Mouse (Mus musculus) cerebellum, postnatal 10 days (tissue): ENCODE data around the gene Rab7b.

ENCODE experiments used
- DNase-seq, 2 experiments: peaks; one replicate each; pipeline ENCODE4 v3.0.0; 2021; ENCODE audit warnings: mixed read lengths in 2 of 2

The Rab7b gene

DNA sequence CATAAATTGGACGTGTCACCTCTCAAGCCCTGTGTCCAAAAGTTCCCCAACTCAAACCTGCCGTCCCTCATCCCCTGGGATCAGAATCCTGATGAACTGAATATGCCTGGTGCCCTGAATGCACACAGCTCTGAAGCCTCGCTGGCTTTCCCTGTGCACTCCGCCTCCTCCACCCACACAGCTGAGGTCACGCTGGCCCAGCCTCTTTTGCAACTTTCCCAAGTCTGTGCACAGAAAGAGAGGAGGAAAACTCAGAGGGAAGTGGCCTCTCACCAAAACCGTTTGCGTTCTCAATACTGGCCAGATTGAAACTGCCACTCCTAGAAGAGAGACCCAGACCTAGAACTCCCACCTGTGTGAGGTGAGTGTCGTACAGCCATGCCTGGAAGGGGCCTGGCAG, at the start of gene Rab7b:
TSS of gene Rab7b (plus strand) at position 221 of the 400 bp plus-strand sequence.
- DNase-seq: peak; percentile 24 to 25

DNA sequence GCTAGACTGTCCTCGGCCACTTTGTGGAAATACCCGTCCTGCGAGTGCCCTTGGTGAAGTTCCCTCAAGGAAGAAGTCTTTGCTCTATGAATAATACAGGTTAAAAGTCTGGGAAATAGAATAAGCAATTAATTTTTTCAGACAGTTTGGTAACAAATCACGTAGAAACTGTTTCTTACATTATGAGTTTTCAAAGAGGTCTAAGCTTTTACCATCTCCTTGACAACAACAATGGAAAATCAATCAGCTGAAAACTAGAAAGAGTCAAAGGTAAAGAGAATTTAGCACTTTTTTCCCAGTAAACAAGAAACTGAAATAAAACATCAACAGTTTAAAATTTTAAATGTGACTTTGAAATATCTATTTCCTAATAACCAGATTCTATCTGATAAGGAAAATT, 48.4 kb upstream of the Rab7b start:
- no peak for DNase-seq

DNA sequence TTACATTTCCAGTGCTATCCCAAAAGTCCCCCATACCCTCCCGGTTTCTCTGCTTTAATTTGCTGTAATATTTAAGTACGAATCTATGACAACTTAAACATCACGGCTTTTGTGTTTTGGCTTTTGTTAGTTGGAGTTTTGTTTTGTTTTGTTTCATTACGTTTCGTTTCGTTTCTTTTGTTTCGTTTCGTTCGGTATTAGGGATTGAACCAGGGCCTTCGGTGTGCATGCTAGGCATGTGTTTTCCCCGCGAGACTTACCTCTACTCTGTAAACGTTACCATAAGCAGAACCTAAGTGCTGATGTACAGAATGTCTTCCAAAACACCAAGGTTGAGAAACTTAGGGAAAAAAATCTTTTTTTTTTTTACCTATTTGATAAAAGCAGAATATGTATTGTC, 46.9 kb upstream of the Rab7b start:
- DNase-seq: no peak

DNA sequence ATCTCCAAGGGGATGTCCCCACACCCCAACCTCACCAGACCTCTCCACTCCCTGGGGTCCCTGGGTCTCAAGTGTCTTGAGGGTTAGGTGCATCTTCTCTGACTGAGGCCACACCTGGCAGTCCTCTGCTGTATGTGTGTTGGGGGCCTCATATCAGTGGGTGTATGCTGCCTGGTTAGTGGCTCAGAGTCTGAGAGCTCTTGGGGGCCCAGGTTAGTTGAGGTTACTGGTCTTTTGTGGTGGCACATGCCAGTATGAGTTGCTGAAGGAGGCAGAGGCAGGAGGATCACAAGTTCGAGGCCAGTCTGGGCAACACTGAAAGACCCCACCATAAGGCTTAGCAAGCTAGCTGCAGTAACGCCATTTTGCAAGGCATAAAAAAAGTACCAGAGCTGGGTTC, 46.2 kb upstream of the Rab7b start:
- DNase-seq: no peak

DNA sequence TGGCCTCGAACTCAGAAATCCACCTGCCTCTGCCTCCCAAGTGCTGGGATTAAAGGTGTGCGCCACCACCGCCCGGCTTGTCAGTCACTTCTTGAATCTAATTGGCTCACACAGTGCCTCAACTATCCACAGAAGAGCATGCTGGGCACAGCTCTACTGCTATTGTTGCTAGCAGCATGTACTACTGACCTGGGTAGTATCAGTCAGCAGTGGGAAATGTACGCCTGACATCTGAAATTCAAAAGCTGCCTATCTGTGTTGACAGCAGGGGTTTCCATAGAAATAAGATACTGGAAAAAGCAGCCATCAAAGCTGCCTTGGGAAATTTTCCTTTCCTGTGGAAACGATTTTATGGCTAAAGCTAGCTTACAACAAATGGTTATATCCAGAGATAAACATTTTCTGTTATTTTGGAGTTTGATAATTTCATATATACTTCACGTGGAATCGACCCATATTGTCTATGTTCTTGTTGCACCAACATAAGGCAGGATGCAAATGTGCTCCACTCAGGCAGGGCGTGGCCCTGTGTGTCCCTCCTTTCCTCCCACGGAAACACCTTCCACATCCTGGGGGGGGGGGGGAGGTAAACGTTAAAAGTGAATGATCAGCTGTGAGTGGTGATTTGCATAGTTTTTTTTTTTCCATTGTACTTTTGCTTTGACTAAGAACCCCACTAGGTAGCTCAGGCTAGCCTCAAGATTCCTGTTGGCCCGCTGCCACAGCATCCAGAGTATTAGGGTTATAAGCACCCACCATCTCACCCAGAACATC, 35.6 kb upstream of the Rab7b start:
- DNase-seq: no peak

DNA sequence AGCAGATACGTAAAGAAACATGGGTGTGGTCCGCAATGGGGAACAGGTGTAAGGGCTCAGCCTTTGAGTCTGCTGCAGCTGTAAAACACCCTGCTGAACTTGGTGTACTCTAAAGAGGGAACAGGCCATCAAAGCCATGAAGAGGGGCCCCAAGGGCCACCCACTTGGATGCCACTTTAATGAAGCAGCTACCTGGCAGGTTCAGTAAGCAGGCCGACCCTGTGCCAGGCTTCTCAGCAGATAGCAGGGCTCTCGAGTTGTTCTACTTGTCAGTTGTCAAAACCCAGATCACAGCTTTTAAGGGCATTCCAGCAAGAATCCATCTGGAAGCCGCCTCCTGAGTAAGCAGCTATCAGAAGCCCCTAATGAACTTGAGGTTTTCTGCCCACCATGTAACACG, 32.9 kb upstream of the Rab7b start:
- DNase-seq: no peak

DNA sequence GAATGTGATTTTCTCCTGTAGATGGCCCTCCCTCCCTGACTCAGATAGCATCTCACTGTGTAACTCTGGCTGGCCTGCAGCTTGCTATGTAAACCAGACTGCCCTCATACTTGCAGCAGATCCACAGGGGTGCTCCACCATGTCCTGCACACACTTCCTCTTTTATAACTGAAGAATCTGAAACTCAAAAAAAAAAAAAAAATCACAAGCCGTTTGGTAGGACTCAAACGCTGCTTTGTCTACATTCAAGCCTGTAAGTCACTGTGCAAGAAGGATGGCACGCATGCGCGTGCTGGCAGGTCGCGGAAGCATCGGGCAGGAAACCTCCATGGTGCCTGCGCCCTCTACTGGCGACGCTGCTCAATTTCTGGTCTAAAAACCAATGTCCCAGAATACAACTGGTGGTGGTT, 30.5 kb upstream of the Rab7b start:
- DNase-seq: peak; percentile 96

DNA sequence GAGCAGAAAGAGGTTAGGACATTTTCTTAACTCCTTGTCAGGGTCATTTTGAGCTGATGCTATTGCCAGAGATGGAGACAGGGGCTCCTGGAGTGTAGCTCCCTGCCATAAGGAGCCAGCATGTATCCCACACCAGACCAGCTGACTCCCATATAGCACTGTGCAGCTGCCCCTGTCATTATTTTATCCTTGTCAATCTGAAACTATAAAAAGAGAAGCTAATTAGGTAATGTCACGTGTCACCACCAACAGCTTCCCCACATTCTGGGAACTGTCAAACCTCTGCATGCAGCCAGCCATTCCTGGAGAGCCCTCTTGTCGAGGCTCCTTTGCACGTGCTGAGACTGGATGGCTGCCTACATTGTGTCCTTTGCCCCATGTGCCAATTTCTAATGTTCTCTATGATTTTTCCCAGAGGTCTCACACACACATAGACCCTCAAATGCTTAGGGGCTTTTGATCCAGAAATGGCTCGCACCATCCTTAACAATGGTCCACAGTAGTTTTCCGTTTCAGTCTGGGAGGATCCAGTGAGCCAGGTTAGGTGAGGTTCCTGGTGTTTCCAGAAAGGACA, 28.9 kb upstream of the Rab7b start:
- DNase-seq: no peak

DNA sequence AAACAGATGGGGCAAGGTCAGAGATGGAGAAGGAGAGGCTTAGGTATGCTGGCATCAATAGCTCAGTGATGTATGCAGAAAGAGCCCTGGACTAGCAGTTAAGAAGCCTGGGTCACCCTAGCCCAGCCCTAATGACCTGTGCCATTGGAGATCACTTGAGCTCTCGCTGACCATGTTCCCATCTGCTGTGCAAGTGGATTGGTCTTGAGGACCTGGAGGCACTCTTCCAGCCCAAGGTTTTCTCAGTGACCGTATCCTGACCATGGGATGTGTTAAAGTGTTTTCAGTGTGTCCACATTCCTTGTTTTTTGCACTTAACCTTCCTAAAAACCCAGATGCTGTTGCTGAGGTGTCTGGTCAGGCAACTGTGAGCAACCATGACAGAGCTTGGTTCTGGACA, 28.2 kb upstream of the Rab7b start:
- no peak for DNase-seq

DNA sequence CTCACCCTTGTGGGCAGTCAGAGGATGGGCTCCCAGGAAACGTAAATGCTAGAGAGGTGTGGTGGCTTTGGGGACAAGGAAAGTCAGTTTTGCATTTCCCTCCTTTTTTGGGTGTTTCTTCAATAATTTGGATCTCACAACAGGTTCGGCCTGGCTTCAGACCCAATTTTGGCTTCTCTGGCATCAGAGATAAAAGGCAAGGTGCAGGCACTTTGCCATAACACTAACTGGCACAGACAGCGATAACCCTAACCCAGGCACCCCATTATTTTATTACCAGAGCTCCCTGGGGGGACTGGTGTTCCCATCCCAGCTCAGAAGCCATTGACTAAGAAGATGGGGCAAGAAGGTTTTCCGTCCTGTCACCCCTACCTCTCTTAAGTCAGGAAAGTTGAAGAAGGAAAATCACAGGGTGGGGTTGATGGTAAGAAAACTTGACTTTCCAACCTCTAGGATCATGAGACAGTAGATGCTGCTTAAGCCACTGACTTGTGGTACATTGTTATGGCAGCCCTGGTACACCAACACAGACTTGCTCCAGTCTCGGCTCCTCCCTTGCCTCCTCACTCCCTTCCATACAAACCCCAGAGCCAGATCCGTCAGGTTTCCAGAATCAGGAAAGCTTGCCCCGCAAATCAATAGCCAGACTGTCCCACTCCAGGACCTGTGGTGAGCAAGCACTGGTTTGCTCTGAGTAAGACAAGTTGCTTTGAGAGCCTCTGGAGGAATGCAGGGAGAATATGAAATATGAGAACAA, 27.6 kb upstream of the Rab7b start:
- DNase-seq: no peak

DNA sequence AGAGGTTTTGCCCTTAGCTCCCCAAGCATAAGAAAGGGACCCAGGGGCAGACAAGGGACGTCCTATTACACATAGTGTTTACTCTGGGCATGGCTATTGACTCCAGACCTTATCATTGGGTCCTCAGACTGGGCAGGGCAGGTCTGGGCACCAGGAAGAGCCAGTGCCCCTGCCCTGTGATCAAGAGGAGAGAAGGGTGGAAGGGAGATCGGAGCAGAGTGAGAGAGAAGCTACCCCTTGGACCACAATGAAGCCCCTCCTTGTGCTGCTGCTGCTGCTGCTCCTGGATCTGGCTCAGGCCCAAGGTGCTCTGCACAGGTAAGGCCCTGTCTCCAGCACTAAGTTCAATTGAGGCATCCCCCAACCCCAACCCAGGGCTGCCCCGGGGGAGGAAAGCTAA, 26.7 kb upstream of the Rab7b start:
- no peak for DNase-seq

DNA sequence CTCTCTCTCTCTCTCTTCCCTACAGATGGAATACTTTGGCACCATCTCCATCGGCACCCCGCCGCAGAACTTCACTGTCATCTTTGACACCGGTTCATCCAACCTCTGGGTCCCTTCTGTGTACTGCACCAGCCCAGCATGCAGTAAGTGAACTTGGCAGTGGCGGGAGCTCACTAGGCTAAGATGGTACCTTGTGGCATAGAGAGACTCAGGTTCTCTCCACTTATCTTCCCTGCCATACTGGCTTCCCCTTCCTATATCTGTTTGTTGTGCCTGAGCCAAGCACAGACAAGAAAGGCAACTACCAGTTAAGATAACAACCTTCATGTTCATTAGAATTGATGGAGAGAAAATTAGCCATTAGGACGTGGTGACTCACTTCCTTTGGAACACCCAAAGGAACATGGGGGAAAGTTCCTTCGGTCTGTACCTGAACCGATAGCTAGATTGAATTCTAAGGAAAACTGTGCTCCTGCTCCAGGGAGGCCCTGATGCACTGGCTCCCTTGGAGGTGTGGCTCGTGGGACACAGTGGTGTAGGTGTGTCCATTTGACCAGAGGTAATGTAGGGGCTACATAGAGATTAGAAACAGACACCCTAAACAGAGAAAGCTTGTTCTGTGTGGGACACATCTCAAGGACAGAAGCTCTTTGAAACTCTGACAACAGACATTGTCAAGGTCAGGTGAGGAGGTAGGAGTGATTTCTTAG, 25.1 kb upstream of the Rab7b start:
- DNase-seq: no peak

DNA sequence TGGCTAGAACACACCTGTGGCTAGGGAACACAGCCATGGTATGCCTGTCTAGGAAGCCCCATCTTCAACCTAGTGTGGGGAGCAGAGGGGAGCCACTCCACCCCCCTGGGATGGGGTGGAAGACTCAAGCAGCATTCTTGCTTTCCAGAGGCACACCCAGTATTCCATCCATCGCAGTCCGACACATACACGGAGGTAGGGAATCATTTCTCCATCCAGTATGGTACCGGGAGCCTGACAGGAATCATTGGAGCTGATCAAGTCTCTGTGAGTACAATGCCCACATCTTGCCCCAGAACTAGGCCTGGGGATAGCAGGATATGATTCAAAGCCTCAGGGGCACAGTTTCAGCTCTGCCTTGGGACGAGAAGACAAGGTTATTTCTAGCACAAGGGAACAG, 24.4 kb upstream of the Rab7b start:
- no peak for DNase-seq

DNA sequence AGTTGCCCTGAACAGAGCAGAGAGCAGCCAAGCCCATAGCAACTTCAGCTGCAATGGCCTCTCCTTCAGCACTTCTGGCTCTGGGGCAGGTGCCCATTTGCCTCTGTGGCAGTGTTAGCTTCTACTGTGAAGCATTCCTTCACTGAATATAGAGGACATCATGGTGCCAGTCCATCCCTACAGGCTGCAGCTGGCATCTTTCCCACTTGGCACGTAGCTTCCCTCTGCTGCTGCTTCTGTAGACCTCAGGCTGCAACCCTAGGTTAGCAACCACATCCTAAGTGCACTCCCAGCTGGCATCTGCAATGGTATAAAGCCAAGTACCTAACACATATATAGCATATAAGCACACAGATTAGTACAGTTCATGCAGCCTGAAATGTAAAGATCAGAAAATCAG, 22.6 kb upstream of the Rab7b start:
- peak; percentile 50 to 56 for DNase-seq

DNA sequence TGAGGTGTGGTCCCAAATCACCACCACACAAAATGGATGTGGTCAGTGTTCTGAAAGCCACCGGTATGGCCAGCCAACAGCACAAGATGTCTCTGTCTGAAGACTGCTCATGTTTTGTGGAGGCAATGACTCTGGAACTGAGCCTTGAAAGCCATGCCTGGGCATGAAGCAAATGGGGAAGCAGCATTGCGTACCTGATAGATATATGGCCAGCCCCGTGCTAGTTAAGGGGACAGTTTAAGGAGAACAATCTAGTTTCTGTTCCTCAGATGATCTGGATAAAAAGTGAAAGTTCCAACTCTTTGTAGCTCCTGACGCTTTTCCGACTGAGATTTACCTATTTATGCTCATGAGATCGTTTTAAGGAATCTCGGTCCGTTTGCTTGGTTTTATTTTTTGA, 17.4 kb upstream of the Rab7b start:
- DNase-seq: no peak

DNA sequence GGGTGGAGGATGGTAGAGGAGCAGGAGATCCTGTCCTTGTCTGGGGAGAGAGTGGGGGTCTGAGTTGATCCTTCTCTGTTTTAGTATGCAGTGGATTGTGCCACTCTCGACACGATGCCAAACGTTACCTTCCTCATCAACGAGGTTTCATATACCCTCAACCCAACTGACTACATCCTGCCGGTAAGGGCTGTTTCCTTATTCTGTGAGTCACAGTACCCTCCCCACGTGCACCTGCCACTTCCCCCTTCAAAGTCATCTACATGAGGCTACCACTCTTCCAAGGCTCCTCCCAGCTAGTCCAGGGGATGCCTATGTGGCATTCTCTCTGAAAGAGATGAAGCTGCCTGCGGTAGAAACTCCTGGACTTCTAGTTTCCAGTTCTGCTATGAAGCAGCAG, 16.1 kb upstream of the Rab7b start:
- DNase-seq: no peak

DNA sequence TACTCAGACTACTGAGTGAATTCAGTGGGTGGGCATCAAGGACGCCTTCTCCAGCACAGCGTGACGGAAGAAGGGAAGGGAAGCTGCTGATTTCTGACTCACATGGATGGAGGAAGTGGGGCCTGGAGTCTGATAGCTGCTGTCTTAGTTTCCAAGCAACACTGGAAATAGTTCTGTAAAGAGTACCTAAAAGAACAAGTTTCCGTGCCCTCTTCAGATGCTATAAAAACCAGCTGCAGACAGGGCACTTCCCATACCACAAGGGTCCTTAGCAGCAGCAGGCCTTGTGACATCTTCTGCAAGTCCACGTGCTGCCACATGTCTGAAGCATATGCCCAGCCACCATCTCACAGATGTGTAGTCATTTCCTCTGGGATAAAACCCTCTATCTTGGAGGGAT, 8.9 kb upstream of the Rab7b start:
- no peak for DNase-seq

DNA sequence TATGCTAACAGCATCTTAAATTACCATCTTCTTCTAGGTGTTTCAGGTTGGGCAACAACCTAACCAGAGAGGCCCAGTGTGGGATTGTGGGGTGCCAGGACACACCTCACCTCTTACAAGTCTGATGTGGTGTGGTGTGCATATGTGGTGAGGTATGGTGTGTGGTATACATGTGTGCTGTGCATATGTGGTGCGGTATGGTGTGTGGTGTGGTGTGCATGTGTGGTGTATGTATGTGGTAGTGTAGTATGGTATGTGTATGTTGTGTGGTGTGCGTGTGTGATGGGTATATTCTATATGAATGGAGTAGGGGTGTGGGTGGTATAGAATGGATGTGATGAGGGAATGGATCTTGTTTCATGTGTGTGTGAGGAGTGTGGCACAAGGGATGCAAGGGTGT, 756 bp upstream of the Rab7b start:
- DNase-seq: no peak

DNA sequence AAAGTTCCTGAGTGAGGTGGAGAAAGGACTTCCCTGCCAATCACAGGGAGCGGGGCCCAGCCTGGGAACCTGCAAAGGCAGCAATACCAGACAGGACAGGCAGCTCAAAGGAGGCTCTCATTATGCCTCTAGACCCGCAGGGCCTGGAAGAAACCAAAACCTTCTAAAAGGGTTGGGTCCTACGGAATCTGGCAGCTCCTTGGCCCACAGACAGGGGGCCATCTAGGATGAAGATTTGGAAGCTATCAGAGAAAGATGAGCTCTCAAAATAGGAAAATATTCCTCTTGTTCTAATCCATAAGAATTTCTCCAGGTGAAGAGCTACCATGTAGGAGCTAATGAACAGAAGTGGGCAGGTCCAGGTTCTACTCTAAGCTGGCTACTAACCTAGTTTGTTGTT, 521 bp downstream of the Rab7b start:
- no peak for DNase-seq

DNA sequence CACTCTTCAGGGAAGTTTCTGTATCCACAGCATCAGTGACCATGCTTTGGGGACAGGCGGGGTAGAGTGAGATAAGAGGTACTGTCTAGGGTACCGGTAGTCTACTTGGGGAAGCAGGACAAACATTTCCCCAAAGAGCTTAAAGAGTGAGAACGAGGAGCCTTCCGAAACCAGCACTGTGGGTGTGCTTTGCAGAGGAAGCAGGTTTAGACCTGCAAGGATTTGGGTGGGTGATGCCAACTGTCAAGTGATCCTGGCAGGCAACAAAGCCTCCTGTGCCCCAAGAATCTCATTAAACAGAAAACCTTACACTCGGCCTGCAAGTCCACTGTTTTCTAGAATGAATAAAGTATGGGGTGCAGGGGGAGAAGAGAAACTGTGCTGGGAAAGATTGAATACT, 1.4 kb downstream of the Rab7b start:
- DNase-seq: peak in 1 of 2 experiments; percentile 9

DNA sequence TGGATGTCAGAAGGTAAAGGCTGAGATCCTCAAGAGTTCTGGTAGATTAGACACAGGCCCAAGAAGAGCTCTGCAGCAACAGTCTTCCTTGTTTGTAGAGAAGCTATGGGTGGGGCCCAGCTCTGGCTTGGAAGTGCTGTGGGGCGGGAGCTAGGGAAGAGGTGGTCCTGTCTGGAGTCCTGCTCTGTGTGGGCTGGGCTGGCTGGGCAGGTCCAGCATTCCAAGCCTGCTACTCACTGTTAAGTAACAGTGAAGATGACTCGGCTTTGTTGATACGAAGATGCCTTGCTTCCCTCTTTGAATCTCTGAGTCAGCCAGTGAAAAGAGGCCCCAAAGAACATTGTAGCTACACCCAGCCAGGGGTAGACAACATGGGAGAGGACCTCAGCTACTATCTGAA, 1.9 kb downstream of the Rab7b start:
- peak in 1 of 2 experiments; percentile 13 for DNase-seq

DNA sequence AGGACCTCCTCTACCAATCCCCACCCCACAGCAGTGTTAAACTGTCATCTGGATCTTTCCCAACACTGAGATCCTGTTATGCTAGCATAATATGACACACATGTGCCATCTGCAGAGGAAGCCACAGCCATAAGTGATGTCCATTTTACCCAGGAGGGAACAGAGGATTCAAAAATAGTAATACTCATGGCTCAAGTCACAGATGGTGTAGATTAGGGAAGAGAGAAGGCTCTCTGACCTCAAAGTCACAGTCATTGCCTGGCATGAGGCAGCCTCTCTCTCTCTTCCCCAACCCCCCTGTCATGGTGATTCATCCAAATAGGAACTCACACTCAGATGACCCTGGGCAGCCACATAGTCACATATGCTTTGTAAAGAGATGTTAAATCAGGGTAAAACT, 2.9 kb downstream of the Rab7b start:
- DNase-seq: no peak

DNA sequence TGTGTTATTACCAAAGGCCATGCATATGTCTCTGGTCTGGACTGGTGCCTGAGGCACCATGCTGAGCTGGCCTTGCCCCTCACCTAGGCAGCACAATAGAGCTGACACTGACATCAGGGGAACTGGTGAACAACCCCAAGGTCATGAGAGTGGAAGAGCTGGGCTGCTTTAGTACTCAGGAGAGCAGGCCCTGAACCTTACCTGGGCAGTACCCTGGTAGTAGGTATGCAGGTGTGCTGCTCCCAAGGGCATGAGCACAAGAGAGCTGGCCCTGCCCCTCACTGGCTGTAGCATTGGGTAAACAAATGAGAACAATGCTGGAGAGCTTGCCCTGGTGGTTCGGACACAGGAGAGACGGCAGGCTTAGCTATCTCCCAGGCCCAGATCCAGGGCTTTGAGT, 6.8 kb downstream of the Rab7b start:
- DNase-seq: no peak

DNA sequence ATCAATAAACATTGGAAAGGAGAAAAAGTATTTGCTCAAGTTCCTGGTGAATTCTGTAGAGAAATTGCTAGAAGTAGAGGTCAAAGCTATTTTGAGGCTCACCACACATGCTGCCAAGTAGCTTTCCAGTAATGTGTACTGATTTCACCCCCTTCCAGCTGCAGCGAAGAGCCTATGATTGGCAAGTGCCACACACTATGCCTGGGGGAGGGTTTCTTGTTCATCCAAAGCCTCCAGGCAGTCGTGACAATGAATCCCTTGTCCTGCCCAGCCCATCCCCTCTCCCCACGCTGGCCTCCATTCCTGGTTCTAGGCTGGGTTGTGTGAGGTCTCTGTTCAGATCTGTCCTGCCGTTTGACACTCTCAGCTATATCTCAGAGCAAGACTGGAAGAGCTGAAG, 7.8 kb downstream of the Rab7b start:
- no peak for DNase-seq
